Mouse (Mus musculus): Measurements from ENCODE around the gene Kctd19. TPM values are rescaled to one million over a fixed set of nuclear protein-coding genes. Genes with fewer than 3 reads are reported as not detected.

Kctd19 gene
- polyA plus RNA-seq, 1 experiment from 2014 or later: not detected

DNA sequence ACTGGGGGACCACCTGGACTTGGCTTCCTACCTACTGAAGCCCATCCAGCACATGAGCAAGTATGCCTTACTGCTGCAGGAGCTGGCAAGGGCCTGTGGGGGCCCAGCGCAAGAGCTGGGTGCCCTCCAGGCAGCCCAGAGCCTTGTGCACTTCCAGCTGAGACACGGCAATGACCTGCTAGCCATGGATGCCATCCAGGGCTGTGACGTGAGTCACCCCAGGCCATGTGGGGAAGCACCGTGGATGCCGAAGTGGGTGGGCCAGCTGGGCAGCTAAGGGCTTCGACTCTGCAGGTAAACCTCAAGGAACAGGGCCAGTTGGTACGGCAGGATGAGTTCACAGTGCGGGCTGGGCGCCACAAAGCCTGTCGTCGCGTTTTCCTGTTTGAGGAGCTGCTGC is 33.0 kb downstream of the Kctd19 start:
- ATAC-seq: no peak
- Histone ChIP-seq H3K9me3 (replicated peaks) (no peaks in the 10 kb centered on the region), H3K4me1 (no peaks in the 10 kb centered on the region), H3K27ac (no peak overlapping the region), H3K27me3 (replicated peaks) (peaks cover 18% of the 10 kb centered on the region), H3K4me3 (no peak overlapping the region), H3K36me3 (no peaks in the 10 kb centered on the region), H3K4me2 (no peak overlapping the region), H3K9ac (no peak overlapping the region)
- 71% methylated on average over 12 of the region's 12 CpGs for WGBS (ENCODE audit: insufficient replicate concordance)

- ATAC-seq: no peak
- no peak overlapping the region for H3K4me2 ChIP-seq
- H3K9me3 ChIP-seq (replicated peaks): peaks cover 4% of the 10 kb centered on the region; the same call in 1 of the 2 replicates
These were observed 34.6 kb downstream of the Kctd19 start for GRCm38 (mm10) chr8:105378673-105379072.

DNA sequence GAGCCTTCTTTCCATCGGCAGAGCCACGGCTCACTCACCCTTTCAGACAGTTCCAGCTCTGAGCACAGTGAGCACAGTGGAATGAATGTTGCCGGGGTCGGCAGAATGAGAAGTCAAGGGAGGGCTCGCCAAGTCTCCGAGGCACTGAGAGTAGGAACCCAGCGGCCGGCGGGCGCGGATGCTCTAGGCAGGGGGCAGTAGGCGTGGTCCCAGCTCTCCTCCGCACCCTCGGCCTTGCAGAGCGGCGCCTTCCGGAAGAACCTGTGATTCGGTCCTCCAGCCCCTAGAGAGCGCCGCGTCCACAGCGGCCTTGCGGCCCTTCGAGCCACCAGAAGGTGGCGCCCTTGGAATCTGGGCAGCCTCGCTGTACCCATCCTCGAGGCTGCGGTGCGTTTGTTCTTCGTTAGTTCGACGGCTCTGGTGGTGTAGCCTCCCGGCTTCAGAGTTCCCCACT is 38.8 kb downstream of the Kctd19 start:
- H3K9me3 ChIP-seq (replicated peaks): peaks cover 4% of the 10 kb centered on the region; the same call in 1 of the 2 replicates
- H3K4me3 ChIP-seq: peak overlapping the region; percentile 20
- WGBS (ENCODE audit: insufficient replicate concordance): 30% methylated on average over 33 of the region's 33 CpGs
- no peak overlapping the region for H3K9ac ChIP-seq
- peaks cover 22% of the 10 kb centered on the region for H3K27me3 ChIP-seq (replicated peaks)
- no peaks in the 10 kb centered on the region for H3K36me3 ChIP-seq
- H3K4me2 ChIP-seq: peak overlapping the region; percentile 51
- H3K27ac ChIP-seq: no peak overlapping the region
- H3K4me1 ChIP-seq: peaks cover 20% of the 10 kb centered on the region
- no peak for ATAC-seq

More at GRCm38 (mm10) chr8:105378673-105379072, 34.6 kb downstream of the Kctd19 start:
- H3K9ac ChIP-seq: no peak overlapping the region
- H3K36me3 ChIP-seq: no peaks in the 10 kb centered on the region
- H3K27ac ChIP-seq: no peak overlapping the region
- peaks cover 26% of the 10 kb centered on the region for H3K27me3 ChIP-seq (replicated peaks)
- peaks cover 10% of the 10 kb centered on the region for H3K4me1 ChIP-seq
- no peak overlapping the region for H3K4me3 ChIP-seq
- WGBS (ENCODE audit: insufficient replicate concordance): 67% methylated on average over 19 of the region's 19 CpGs

GRCm38 (mm10) chr8:105373032-105373431 is 40.3 kb downstream of the Kctd19 start, which contains the start of gene Plekhg4:
Gene Plekhg4 (plus strand): TSS chr8:105373274.
- H3K4me2 ChIP-seq: peak within 1 kb of the TSS; percentile 51; the same call in 1 of the 2 replicates
- H3K9me3 ChIP-seq (replicated peaks): peaks cover 4% of the 10 kb centered on the region; the same call in 1 of the 2 replicates
- H3K4me1 ChIP-seq: peaks cover 20% of the 10 kb centered on the region
- H3K4me3 ChIP-seq: no peak within 1 kb of the TSS
- H3K27me3 ChIP-seq (replicated peaks): peaks cover 16% of the 10 kb centered on the region
- no peaks in the 10 kb centered on the region for H3K36me3 ChIP-seq
- H3K27ac ChIP-seq: no peak within 1 kb of the TSS
- no peak for ATAC-seq
- WGBS (ENCODE audit: insufficient replicate concordance): 38% methylated on average over 2 of the region's 2 CpGs
- no peak within 1 kb of the TSS for H3K9ac ChIP-seq

DNA sequence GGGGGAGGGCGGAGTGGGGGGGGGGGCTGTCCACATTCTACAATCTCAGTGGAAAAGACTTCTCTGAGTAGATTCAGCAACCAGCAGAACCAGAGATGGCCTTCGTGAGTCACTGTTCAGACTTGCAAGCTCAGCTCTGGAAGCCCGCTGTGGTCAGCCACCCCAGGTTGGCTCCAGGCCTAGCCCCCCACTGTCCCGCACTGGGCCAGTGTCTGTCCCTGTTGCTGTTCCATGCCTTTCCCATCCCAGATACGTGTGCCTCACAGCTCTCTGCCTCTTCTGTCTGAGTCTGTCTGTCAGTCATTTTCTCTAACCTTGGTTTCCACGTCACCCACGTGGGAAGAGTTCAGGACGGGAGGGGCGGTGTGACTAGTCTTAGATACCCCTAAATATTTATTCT is 40.8 kb downstream of the Kctd19 start:
- Histone ChIP-seq H3K4me2 (no peak overlapping the region), H3K9ac (no peak overlapping the region), H3K4me3 (no peak overlapping the region), H3K27ac (no peak overlapping the region), H3K36me3 (no peaks in the 10 kb centered on the region), H3K9me3 (replicated peaks) (peaks cover 4% of the 10 kb centered on the region; the same call in 1 of the 2 replicates), H3K4me1 (peaks cover 20% of the 10 kb centered on the region), H3K27me3 (replicated peaks) (peaks cover 14% of the 10 kb centered on the region)
- WGBS (ENCODE audit: insufficient replicate concordance): 69% methylated on average over 9 of the region's 9 CpGs
- ATAC-seq: no peak

- H3K27me3 ChIP-seq (replicated peaks): peaks cover 4% of the 10 kb centered on the region
- WGBS (ENCODE audit: insufficient replicate concordance): 41% methylated on average over 2 of the region's 2 CpGs
- no peaks in the 10 kb centered on the region for H3K4me1 ChIP-seq
- no peaks in the 10 kb centered on the region for H3K9me3 ChIP-seq (replicated peaks)
- no peak for ATAC-seq
- H3K4me2 ChIP-seq: no peak overlapping the region
- H3K4me3 ChIP-seq: no peak overlapping the region
- H3K9ac ChIP-seq: no peak overlapping the region
- H3K36me3 ChIP-seq: no peaks in the 10 kb centered on the region
- no peak overlapping the region for H3K27ac ChIP-seq
These were observed 46.2 kb downstream of the Kctd19 start for GRCm38 (mm10) chr8:105367107-105367506.

GRCm38 (mm10) chr8:105361751-105362702 is 51.3 kb downstream of the Kctd19 start:
- no peak overlapping the region for H3K4me2 ChIP-seq
- H3K36me3 ChIP-seq: no peaks in the 10 kb centered on the region
- no peaks in the 10 kb centered on the region for H3K9me3 ChIP-seq (replicated peaks)
- no peak for ATAC-seq
- no peaks in the 10 kb centered on the region for H3K4me1 ChIP-seq
- no peak overlapping the region for H3K9ac ChIP-seq
- H3K27me3 ChIP-seq (replicated peaks): peaks cover 10% of the 10 kb centered on the region
- no peak overlapping the region for H3K27ac ChIP-seq
- WGBS (ENCODE audit: insufficient replicate concordance): 54% methylated on average over 12 of the region's 12 CpGs
- H3K4me3 ChIP-seq: no peak overlapping the region

GRCm38 (mm10) chr8:105359646-105360045 is 53.7 kb downstream of the Kctd19 start:
- no peak overlapping the region for H3K27ac ChIP-seq
- peaks cover 25% of the 10 kb centered on the region for H3K27me3 ChIP-seq (replicated peaks)
- no peaks in the 10 kb centered on the region for H3K9me3 ChIP-seq (replicated peaks)
- WGBS (ENCODE audit: insufficient replicate concordance): 51% methylated on average over 4 of the region's 4 CpGs
- no peak overlapping the region for H3K4me3 ChIP-seq
- peaks cover 9% of the 10 kb centered on the region for H3K4me1 ChIP-seq
- no peak overlapping the region for H3K9ac ChIP-seq
- no peak overlapping the region for H3K4me2 ChIP-seq
- H3K36me3 ChIP-seq: no peaks in the 10 kb centered on the region
- ATAC-seq: no peak

DNA sequence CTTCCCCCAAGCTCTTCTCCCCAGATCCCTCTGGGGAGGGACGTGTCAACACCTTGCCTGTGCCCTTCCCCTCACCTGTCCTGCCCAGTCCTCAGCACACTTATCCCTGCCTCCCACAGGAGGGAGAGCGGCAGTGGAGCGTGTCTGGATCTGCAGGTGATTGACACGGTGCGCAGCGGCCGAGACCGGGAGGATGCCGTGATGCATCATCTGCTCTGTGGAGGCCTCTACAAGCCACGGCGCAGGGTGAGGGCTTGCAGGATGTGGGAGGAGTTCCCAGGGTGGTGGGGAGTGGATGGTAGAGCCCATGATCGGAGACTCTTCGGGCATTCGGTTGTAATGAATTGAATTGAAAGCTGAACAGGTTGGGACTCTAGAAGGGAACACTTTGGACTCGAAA is 54.1 kb downstream of the Kctd19 start:
- H3K4me2 ChIP-seq: no peak overlapping the region
- no peaks in the 10 kb centered on the region for H3K36me3 ChIP-seq
- H3K9ac ChIP-seq: no peak overlapping the region
- H3K27ac ChIP-seq: no peak overlapping the region
- peaks cover 9% of the 10 kb centered on the region for H3K4me1 ChIP-seq
- 67% methylated on average over 15 of the region's 15 CpGs for WGBS (ENCODE audit: insufficient replicate concordance)
- H3K27me3 ChIP-seq (replicated peaks): peaks cover 25% of the 10 kb centered on the region
- no peak for ATAC-seq
- no peaks in the 10 kb centered on the region for H3K9me3 ChIP-seq (replicated peaks)
- H3K4me3 ChIP-seq: no peak overlapping the region

DNA sequence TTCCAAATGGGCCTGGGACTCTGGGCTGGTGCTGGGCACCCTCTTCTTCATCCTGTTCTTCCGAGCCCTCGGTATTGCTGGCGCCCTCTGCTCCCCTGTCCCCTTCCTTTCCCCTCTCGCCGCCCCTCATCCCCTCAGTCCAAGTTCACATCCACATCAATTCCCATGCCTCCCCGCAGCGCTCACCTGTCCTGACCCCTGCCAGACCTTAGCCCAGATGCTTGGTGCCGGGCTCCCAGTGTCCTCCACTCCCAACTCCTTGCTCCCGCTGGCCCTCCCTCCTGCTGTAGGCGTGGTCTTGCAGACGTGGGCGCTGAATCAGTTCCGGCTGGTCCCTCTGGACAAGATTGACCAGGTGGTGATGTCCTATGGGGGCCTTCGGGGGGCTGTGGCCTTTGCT is 56.6 kb downstream of the Kctd19 start:
- H3K4me1 ChIP-seq: peaks cover 9% of the 10 kb centered on the region
- ATAC-seq: no peak
- H3K27me3 ChIP-seq (replicated peaks): peaks cover 39% of the 10 kb centered on the region
- H3K9me3 ChIP-seq (replicated peaks): no peaks in the 10 kb centered on the region
- no peak overlapping the region for H3K4me3 ChIP-seq
- H3K9ac ChIP-seq: no peak overlapping the region
- H3K36me3 ChIP-seq: no peaks in the 10 kb centered on the region
- no peak overlapping the region for H3K4me2 ChIP-seq
- H3K27ac ChIP-seq: no peak overlapping the region
- 80% methylated on average over 14 of the region's 14 CpGs for WGBS (ENCODE audit: insufficient replicate concordance)

DNA sequence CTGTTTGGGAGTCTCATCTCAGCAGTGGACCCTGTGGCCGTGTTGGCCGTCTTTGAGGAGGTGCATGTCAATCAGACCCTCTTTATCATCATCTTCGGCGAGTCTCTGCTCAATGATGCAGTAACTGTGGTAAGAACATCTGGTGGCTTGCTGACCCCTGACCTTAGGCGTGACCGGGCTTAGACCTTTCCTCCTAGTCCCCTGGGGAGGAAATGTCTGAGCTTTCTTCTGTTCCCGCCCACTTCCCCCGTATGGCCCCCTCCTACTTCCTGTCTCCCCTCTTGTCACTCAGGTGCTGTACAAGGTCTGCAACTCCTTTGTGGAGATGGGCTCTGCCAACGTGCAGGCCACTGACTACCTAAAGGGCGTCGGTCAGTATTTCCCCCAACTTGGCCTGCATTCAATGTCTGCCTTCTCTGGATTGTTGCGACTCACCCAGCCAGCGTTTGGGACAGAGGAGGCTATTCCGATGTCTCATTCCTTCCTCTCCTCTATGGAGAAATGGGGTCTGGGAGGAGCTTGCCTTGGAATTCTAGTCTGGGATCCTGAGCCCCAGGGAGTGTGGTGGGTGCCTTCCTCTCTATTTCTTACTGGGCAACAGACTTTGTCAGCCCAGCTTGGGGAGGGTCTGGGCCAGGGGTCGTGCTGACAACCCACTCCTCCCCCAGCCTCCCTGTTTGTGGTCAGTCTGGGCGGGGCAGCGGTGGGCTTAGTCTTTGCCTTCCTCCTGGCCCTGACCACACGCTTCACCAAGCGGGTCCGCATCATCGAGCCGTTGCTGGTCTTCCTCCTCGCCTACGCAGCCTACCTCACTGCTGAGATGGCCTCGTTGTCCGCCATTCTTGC is 57.9 kb downstream of the Kctd19 start:
- Histone ChIP-seq H3K27me3 (replicated peaks) (peaks cover 52% of the 10 kb centered on the region), H3K4me2 (no peak overlapping the region), H3K9me3 (replicated peaks) (no peaks in the 10 kb centered on the region), H3K4me1 (peaks cover 9% of the 10 kb centered on the region), H3K4me3 (no peak overlapping the region), H3K36me3 (no peaks in the 10 kb centered on the region), H3K9ac (no peak overlapping the region), H3K27ac (no peak overlapping the region)
- 0 out of 2 replicates have a peak, but pooled peaks have one; percentile 28 for ATAC-seq
- 42% methylated on average over 26 of the region's 26 CpGs for WGBS (ENCODE audit: insufficient replicate concordance)

Measured in liver, embryonic 12.5 days (tissue).